Mouse (Mus musculus): ENCODE results near the gene AC141477.1. TPM values are rescaled to one million over a fixed set of nuclear protein-coding genes. Genes with fewer than 3 reads are reported as not detected.

AC141477.1 gene
- polyA plus RNA-seq, 1 experiment from 2014 or later: not detected

- Histone ChIP-seq H3K4me3 (ENCODE audit: low read length) (no peak overlapping the region), H3K4me1 (ENCODE audit: control insufficient read depth, insufficient read depth, low read depth, low read length) (no peaks in the 10 kb centered on the region), H3K4me2 (ENCODE audit: low read length) (no peak overlapping the region), H3K27ac (ENCODE audit: low read depth, low read length) (no peak overlapping the region), H3K9me3 (ENCODE audit: control insufficient read depth, low read length) (no peaks in the 10 kb centered on the region), H3K9ac (ENCODE audit: low read depth, low read length) (no peak overlapping the region), H3K27me3 (replicated peaks; ENCODE audit: control insufficient read depth, insufficient read depth, low read length) (no peaks in the 10 kb centered on the region), H3K36me3 (ENCODE audit: control insufficient read depth, insufficient read depth, low read length) (peaks cover 37% of the 10 kb centered on the region)
- WGBS: 95% methylated on average over 11 of the region's 11 CpGs
- no peak for ATAC-seq
These were observed 6.3 kb downstream of the AC141477.1 start for GRCm38 (mm10) chr10:76433925-76434324.

GRCm38 (mm10) chr10:76425674-76426073 lies 14.6 kb downstream of the AC141477.1 start:
- Histone ChIP-seq H3K9me3 (ENCODE audit: control insufficient read depth, low read length) (no peaks in the 10 kb centered on the region), H3K27me3 (replicated peaks; ENCODE audit: control insufficient read depth, insufficient read depth, low read length) (no peaks in the 10 kb centered on the region), H3K36me3 (ENCODE audit: control insufficient read depth, insufficient read depth, low read length) (peaks cover 36% of the 10 kb centered on the region), H3K27ac (ENCODE audit: low read depth, low read length) (no peak overlapping the region), H3K4me3 (ENCODE audit: low read length) (no peak overlapping the region), H3K9ac (ENCODE audit: low read depth, low read length) (no peak overlapping the region), H3K4me1 (ENCODE audit: control insufficient read depth, insufficient read depth, low read depth, low read length) (no peaks in the 10 kb centered on the region), H3K4me2 (ENCODE audit: low read length) (no peak overlapping the region)
- no peak for ATAC-seq
- WGBS: 96% methylated on average over 7 of the region's 7 CpGs

GRCm38 (mm10) chr10:76416811-76417210 lies 23.4 kb downstream of the AC141477.1 start:
- Histone ChIP-seq H3K27ac (ENCODE audit: low read depth, low read length) (no peak overlapping the region), H3K27me3 (replicated peaks; ENCODE audit: control insufficient read depth, insufficient read depth, low read length) (no peaks in the 10 kb centered on the region), H3K4me2 (ENCODE audit: low read length) (no peak overlapping the region), H3K4me3 (ENCODE audit: low read length) (no peak overlapping the region), H3K9me3 (ENCODE audit: control insufficient read depth, low read length) (no peaks in the 10 kb centered on the region), H3K4me1 (ENCODE audit: control insufficient read depth, insufficient read depth, low read depth, low read length) (no peaks in the 10 kb centered on the region), H3K36me3 (ENCODE audit: control insufficient read depth, insufficient read depth, low read length) (peaks cover 35% of the 10 kb centered on the region), H3K9ac (ENCODE audit: low read depth, low read length) (no peak overlapping the region)
- no peak for ATAC-seq
- 84% methylated on average over 12 of the region's 12 CpGs for WGBS

- no peak for ATAC-seq
- H3K36me3 ChIP-seq (ENCODE audit: control insufficient read depth, insufficient read depth, low read length): peaks cover 32% of the 10 kb centered on the region
- H3K27ac ChIP-seq (ENCODE audit: low read depth, low read length): no peak overlapping the region
- no peaks in the 10 kb centered on the region for H3K4me1 ChIP-seq (ENCODE audit: control insufficient read depth, insufficient read depth, low read depth, low read length)
- no peaks in the 10 kb centered on the region for H3K9me3 ChIP-seq (ENCODE audit: control insufficient read depth, low read length)
- 88% methylated on average over 10 of the region's 10 CpGs for WGBS
- H3K4me3 ChIP-seq (ENCODE audit: low read length): no peak overlapping the region
- no peak overlapping the region for H3K4me2 ChIP-seq (ENCODE audit: low read length)
- H3K27me3 ChIP-seq (replicated peaks; ENCODE audit: control insufficient read depth, insufficient read depth, low read length): no peaks in the 10 kb centered on the region
- no peak overlapping the region for H3K9ac ChIP-seq (ENCODE audit: low read depth, low read length)
These were observed 31.7 kb downstream of the AC141477.1 start for GRCm38 (mm10) chr10:76408520-76408919.

- 93% methylated on average over 12 of the region's 12 CpGs for WGBS
- H3K9me3 ChIP-seq (ENCODE audit: control insufficient read depth, low read length): no peaks in the 10 kb centered on the region
- peaks cover 12% of the 10 kb centered on the region for H3K36me3 ChIP-seq (ENCODE audit: control insufficient read depth, insufficient read depth, low read length)
- no peak for ATAC-seq
- H3K4me1 ChIP-seq (ENCODE audit: control insufficient read depth, insufficient read depth, low read depth, low read length): no peaks in the 10 kb centered on the region
- no peak overlapping the region for H3K4me3 ChIP-seq (ENCODE audit: low read length)
- H3K4me2 ChIP-seq (ENCODE audit: low read length): no peak overlapping the region
- H3K27me3 ChIP-seq (replicated peaks; ENCODE audit: control insufficient read depth, insufficient read depth, low read length): no peaks in the 10 kb centered on the region
- no peak overlapping the region for H3K9ac ChIP-seq (ENCODE audit: low read depth, low read length)
- no peak overlapping the region for H3K27ac ChIP-seq (ENCODE audit: low read depth, low read length)
These were observed 47.6 kb downstream of the AC141477.1 start for GRCm38 (mm10) chr10:76392596-76392995.

GRCm38 (mm10) chr10:76391786-76392185 lies 48.5 kb downstream of the AC141477.1 start:
- WGBS: 86% methylated on average over 9 of the region's 9 CpGs
- Histone ChIP-seq H3K4me2 (ENCODE audit: low read length) (no peak overlapping the region), H3K4me3 (ENCODE audit: low read length) (no peak overlapping the region), H3K27me3 (replicated peaks; ENCODE audit: control insufficient read depth, insufficient read depth, low read length) (no peaks in the 10 kb centered on the region), H3K9ac (ENCODE audit: low read depth, low read length) (no peak overlapping the region), H3K4me1 (ENCODE audit: control insufficient read depth, insufficient read depth, low read depth, low read length) (no peaks in the 10 kb centered on the region), H3K27ac (ENCODE audit: low read depth, low read length) (no peak overlapping the region), H3K9me3 (ENCODE audit: control insufficient read depth, low read length) (no peaks in the 10 kb centered on the region), H3K36me3 (ENCODE audit: control insufficient read depth, insufficient read depth, low read length) (peaks cover 12% of the 10 kb centered on the region)
- ATAC-seq: no peak

GRCm38 (mm10) chr10:76391166-76391565 lies 49.1 kb downstream of the AC141477.1 start:
- H3K9me3 ChIP-seq (ENCODE audit: control insufficient read depth, low read length): no peaks in the 10 kb centered on the region
- 99% methylated on average over 9 of the region's 9 CpGs for WGBS
- no peaks in the 10 kb centered on the region for H3K27me3 ChIP-seq (replicated peaks; ENCODE audit: control insufficient read depth, insufficient read depth, low read length)
- H3K9ac ChIP-seq (ENCODE audit: low read depth, low read length): no peak overlapping the region
- H3K36me3 ChIP-seq (ENCODE audit: control insufficient read depth, insufficient read depth, low read length): peaks cover 12% of the 10 kb centered on the region
- no peaks in the 10 kb centered on the region for H3K4me1 ChIP-seq (ENCODE audit: control insufficient read depth, insufficient read depth, low read depth, low read length)
- H3K4me2 ChIP-seq (ENCODE audit: low read length): no peak overlapping the region
- no peak overlapping the region for H3K4me3 ChIP-seq (ENCODE audit: low read length)
- no peak for ATAC-seq
- H3K27ac ChIP-seq (ENCODE audit: low read depth, low read length): no peak overlapping the region

Other genes with a start within 250 kb of the AC141477.1 start
- 364 and 368 TPM in 2 replicates for gene Prmt2, start 202.6 kb downstream of the AC141477.1 start, polyA plus RNA-seq (2015; fragmentation: Nextera tagmentation; extraction: Ambion mirVana)
- 6.2 and 7.9 TPM in 2 replicates for gene S100b, start 186.6 kb downstream of the AC141477.1 start, polyA plus RNA-seq (2015; fragmentation: Nextera tagmentation; extraction: Ambion mirVana)
- gene Dip2a, start 95.2 kb downstream of the AC141477.1 start, polyA plus RNA-seq (2015; fragmentation: Nextera tagmentation; extraction: Ambion mirVana): 18.0 and 20.1 TPM in 2 replicates
- 5.5 and 7.1 TPM in 2 replicates for gene Pcnt, start 2.3 kb upstream of the AC141477.1 start, polyA plus RNA-seq (2015; fragmentation: Nextera tagmentation; extraction: Ambion mirVana)
- 0.16 TPM in 1 of 2 replicates, not detected in the other for gene 2610028H24Rik, start 8.6 kb upstream of the AC141477.1 start, polyA plus RNA-seq (2015; fragmentation: Nextera tagmentation; extraction: Ambion mirVana)
- 43.8 and 57.2 TPM in 2 replicates for gene Mcm3ap, start 28.5 kb upstream of the AC141477.1 start, polyA plus RNA-seq (2015; fragmentation: Nextera tagmentation; extraction: Ambion mirVana)
- 5.1 and 5.9 TPM in 2 replicates for gene Ybey, start 28.7 kb upstream of the AC141477.1 start, polyA plus RNA-seq (2015; fragmentation: Nextera tagmentation; extraction: Ambion mirVana)
- 41.6 and 50.7 TPM in 2 replicates for gene Lss, start 91.1 kb upstream of the AC141477.1 start, polyA plus RNA-seq (2015; fragmentation: Nextera tagmentation; extraction: Ambion mirVana)
- gene Spatc1l, start 121.8 kb upstream of the AC141477.1 start, polyA plus RNA-seq (2015; fragmentation: Nextera tagmentation; extraction: Ambion mirVana): 0.14 TPM in 1 of 2 replicates, not detected in the other
- gene Ftcd, start 135.2 kb upstream of the AC141477.1 start, polyA plus RNA-seq (2015; fragmentation: Nextera tagmentation; extraction: Ambion mirVana): 0.08 and 0.10 TPM in 2 replicates
- gene Col6a2, start 183.2 kb upstream of the AC141477.1 start, polyA plus RNA-seq (2015; fragmentation: Nextera tagmentation; extraction: Ambion mirVana): 20.0 and 35.2 TPM in 2 replicates